Mouse (Mus musculus): ENCODE measurements around the gene Stk24. TPM values are rescaled to one million over a fixed set of nuclear protein-coding genes. Genes with fewer than 3 reads are reported as not detected.
A peak's percentile ranks its signal among the peaks of the same experiment; 100 is the strongest.

Gene Stk24
- polyA plus RNA-seq, 1 experiment: 37.2 TPM

DNA sequence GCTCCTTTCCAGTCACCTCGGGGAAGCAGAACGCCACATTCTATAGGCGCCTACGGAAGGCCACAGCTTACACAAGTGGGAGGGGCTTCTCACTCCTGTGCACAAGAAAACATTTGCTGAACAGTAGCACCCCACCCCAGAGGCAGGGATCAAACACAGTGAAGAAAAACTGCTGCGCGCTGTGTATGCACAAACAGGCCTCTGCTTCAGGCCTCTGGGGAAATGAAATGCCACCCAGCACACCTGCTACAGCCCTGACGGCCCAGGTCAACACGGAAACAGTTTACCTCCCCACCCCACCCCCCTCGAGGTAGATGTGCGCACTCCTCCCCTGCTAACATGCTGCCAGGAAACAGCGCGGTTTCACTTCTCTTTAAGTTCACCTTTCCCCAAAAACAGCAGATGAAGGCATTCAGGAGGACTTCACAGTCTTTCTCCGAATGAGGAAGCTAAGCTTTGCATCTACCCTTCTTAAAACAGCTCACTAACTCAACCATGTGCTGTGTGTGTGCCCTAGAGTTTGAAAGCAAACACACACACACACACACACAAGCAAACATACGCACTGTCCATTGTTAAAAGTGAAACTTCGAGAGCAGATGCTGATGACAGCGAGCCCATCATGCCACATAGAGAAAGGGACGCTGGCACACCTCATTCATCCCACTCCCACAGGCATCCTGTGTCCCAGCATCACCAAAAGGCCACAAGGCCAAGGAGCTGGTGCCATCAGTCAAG lies 13.7 kb downstream of the Stk24 start:
- TF ChIP-seq POLR2A (IDR thresholded peaks at IDR 0.05; ENCODE audit: borderline replicate concordance, insufficient read depth, low read length): no peak
- TF ChIP-seq CTCF (IDR thresholded peaks at IDR 0.05; ENCODE audit: borderline replicate concordance, insufficient read depth, low read depth, low read length): no peak
- H3K4me1 ChIP-seq (ENCODE audit: control insufficient read depth, insufficient read depth, low read length): peaks cover 13% of the 10 kb centered on the region
- no peak overlapping the region for H3K4me3 ChIP-seq (replicated peaks; ENCODE audit: insufficient read depth, low read depth, low read length)
- H3K27me3 ChIP-seq (ENCODE audit: control insufficient read depth, insufficient read depth, low read length): no peaks in the 10 kb centered on the region
- no peak overlapping the region for H3K27ac ChIP-seq (ENCODE audit: insufficient read depth, low read length)
- no peak for DNase-seq
- WGBS: 73% methylated on average over 17 of the region's 17 CpGs

DNA sequence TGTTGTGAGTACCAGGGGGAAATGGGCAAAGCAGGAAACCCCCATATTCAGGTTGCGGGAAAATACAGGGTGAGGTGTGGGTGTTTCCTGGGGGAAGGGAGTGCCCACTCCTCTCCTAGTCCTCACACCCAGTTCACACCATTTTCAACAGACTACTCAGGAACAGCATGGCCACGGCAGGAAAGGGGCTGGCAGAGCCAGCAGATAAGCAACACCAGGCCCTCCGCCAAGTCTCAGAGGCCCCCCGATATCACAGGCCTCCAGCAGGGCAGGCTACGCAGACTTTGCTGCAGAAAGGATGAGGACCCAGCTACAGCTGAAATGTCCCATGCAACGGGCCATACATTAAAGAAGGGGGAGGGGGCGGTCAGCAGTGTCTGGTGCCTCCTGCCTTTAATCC lies 14.4 kb downstream of the Stk24 start:
- peak in 1 of 2 experiments; percentile 17 for DNase-seq
- peaks cover 13% of the 10 kb centered on the region for H3K4me1 ChIP-seq (ENCODE audit: control insufficient read depth, insufficient read depth, low read length)
- H3K27ac ChIP-seq (ENCODE audit: insufficient read depth, low read length): no peak overlapping the region
- WGBS: 44% methylated on average over 7 of the region's 7 CpGs
- H3K4me3 ChIP-seq (replicated peaks; ENCODE audit: insufficient read depth, low read depth, low read length): no peak overlapping the region
- no peaks in the 10 kb centered on the region for H3K27me3 ChIP-seq (ENCODE audit: control insufficient read depth, insufficient read depth, low read length)
- no peak for TF ChIP-seq POLR2A (IDR thresholded peaks at IDR 0.05; ENCODE audit: borderline replicate concordance, insufficient read depth, low read length)

DNA sequence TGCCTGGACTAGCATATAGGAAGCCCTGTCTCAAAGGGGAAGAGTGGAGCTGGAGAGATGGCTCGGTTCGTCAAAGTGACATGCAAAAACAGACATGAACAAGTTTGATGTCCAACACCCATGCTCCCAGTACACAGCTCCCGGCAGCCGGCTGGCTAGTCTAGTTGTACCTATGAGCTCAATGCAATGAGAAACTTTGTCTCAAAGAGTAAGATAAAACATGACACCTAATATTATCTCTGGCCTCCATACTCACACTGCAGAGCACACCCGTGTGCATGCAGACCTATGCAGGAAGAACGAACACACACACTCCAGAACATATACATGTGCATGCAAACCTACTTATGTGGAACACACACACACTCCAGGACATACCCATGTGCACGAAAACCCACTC lies 15.5 kb downstream of the Stk24 start:
- H3K4me3 ChIP-seq (replicated peaks; ENCODE audit: insufficient read depth, low read depth, low read length): no peak overlapping the region
- H3K27ac ChIP-seq (ENCODE audit: insufficient read depth, low read length): no peak overlapping the region
- peaks cover 12% of the 10 kb centered on the region for H3K4me1 ChIP-seq (ENCODE audit: control insufficient read depth, insufficient read depth, low read length)
- WGBS: 98% methylated on average over 7 of the region's 7 CpGs
- DNase-seq: no peak
- no peak for TF ChIP-seq CTCF (IDR thresholded peaks at IDR 0.05; ENCODE audit: borderline replicate concordance, insufficient read depth, low read depth, low read length)
- TF ChIP-seq POLR2A (IDR thresholded peaks at IDR 0.05; ENCODE audit: borderline replicate concordance, insufficient read depth, low read length): no peak
- H3K27me3 ChIP-seq (ENCODE audit: control insufficient read depth, insufficient read depth, low read length): no peaks in the 10 kb centered on the region

DNA sequence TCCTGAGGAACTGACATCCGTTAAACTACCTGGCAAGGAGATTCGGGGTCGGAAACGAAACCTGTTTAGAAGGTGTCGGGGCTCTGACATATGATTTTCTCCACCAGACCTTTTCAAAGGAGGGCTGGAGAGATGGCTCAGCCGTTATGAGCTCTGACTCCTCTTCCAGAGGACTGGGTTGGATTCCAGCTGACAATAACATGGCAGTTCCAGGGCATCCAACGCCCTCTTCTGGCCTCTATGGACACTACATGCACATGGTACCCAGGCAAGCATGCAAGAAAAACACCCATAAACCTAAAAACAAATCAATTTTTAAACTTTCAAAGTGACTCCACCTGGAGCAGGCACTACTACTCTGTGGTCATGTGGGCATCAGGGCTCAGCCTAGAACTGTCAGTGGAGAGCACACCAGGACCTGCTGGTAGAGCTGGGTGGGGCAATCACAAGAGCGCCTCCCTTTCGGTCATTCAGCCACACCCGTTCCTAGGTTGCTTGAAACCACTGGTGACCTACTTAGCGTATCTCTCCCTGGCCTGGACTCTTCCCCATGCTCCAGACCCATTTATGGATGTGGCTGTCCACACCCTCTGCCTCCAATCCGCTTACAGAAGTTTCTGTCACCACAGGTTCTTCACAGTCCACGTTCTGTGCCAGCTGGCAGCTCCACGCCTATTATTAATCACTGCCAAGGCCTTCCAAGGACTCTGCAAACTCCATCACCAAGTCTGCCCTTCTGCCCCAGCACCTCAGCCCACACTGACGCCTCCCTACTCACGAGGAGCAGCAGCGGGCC lies 18.3 kb downstream of the Stk24 start:
- peaks cover 8% of the 10 kb centered on the region for H3K4me1 ChIP-seq (ENCODE audit: control insufficient read depth, insufficient read depth, low read length)
- peak; percentile 41 to 47 for DNase-seq
- no peaks in the 10 kb centered on the region for H3K27me3 ChIP-seq (ENCODE audit: control insufficient read depth, insufficient read depth, low read length)
- no peak overlapping the region for H3K27ac ChIP-seq (ENCODE audit: insufficient read depth, low read length)
- WGBS: 62% methylated on average over 17 of the region's 17 CpGs
- H3K4me3 ChIP-seq (replicated peaks; ENCODE audit: insufficient read depth, low read depth, low read length): no peak overlapping the region
- TF ChIP-seq CTCF (IDR thresholded peaks at IDR 0.05; ENCODE audit: borderline replicate concordance, insufficient read depth, low read depth, low read length) (0 out of 2 replicates have a peak, but pooled peaks have one; percentile 24), POLR2A (IDR thresholded peaks at IDR 0.05; ENCODE audit: borderline replicate concordance, insufficient read depth, low read length) (no peak)

DNA sequence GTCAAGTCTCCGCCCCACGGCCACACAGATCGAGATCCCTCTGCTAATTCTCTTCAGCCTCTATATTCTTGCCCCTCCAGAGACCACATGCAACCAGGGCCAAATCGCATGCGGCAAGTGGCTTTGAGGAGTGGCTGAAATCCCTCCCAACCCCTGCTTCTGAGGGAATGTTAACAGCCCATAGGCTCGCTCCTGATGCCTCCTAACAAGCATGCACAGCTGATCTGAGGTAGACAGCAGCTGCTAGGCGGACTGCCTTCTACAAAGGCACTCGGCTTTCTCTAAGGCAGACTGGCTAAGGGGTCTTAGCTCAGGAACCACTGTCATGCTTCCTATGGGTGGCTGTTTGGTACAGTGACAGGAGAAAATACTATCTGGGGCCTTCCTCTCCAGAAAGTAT lies 20.0 kb downstream of the Stk24 start:
- no peak for TF ChIP-seq POLR2A (IDR thresholded peaks at IDR 0.05; ENCODE audit: borderline replicate concordance, insufficient read depth, low read length)
- no peak for TF ChIP-seq CTCF (IDR thresholded peaks at IDR 0.05; ENCODE audit: borderline replicate concordance, insufficient read depth, low read depth, low read length)
- no peak for DNase-seq
- H3K4me3 ChIP-seq (replicated peaks; ENCODE audit: insufficient read depth, low read depth, low read length): no peak overlapping the region
- no peak overlapping the region for H3K27ac ChIP-seq (ENCODE audit: insufficient read depth, low read length)
- no peaks in the 10 kb centered on the region for H3K27me3 ChIP-seq (ENCODE audit: control insufficient read depth, insufficient read depth, low read length)
- WGBS: 77% methylated on average over 8 of the region's 8 CpGs
- H3K4me1 ChIP-seq (ENCODE audit: control insufficient read depth, insufficient read depth, low read length): peaks cover 10% of the 10 kb centered on the region

DNA sequence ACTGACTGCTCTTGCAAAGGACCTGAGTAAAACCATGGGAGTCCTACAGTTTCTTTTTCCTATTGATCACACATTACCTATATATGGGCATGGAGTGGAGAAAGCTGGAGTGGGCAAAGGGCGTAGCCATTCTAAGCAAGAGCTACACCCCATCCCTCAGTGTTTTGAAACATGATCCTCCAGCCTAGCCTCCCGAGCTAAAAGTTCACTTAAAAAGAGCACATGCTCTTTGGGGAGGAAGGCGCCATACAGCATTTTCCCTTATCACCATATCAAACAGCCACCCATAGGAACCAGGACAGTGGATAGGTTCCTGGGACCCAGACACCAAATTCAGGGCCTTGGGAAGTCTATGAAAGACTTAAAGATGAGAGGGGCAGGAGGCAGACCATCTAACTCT lies 20.8 kb downstream of the Stk24 start:
- no peak overlapping the region for H3K4me3 ChIP-seq (replicated peaks; ENCODE audit: insufficient read depth, low read depth, low read length)
- peaks cover 10% of the 10 kb centered on the region for H3K4me1 ChIP-seq (ENCODE audit: control insufficient read depth, insufficient read depth, low read length)
- no peaks in the 10 kb centered on the region for H3K27me3 ChIP-seq (ENCODE audit: control insufficient read depth, insufficient read depth, low read length)
- H3K27ac ChIP-seq (ENCODE audit: insufficient read depth, low read length): no peak overlapping the region
- 84% methylated on average over 3 of the region's 3 CpGs for WGBS
- TF ChIP-seq POLR2A (IDR thresholded peaks at IDR 0.05; ENCODE audit: borderline replicate concordance, insufficient read depth, low read length) (no peak), CTCF (IDR thresholded peaks at IDR 0.05; ENCODE audit: borderline replicate concordance, insufficient read depth, low read depth, low read length) (no peak)
- DNase-seq: no peak

DNA sequence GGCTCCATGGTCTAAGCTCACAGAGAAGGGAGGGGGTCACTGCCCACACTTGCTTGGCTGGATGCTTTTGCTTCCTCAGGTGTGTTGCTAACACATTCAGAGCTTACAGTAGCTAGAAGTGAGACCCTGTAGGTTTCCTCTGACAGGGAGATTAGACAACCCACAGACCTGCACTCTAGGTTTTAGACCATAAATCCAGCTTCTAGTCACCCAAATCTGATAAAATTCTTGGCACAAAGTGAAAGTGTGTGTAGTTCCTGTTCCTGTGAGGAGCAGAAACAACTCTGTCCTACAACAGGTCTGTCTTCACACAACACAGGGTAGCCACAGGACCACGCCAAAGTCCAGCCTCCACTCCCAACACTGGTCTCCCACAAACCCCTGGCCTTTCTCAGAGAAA lies 21.5 kb downstream of the Stk24 start:
- 92% methylated on average over 1 of the region's 1 CpGs for WGBS
- peaks cover 10% of the 10 kb centered on the region for H3K4me1 ChIP-seq (ENCODE audit: control insufficient read depth, insufficient read depth, low read length)
- no peak overlapping the region for H3K4me3 ChIP-seq (replicated peaks; ENCODE audit: insufficient read depth, low read depth, low read length)
- TF ChIP-seq CTCF (IDR thresholded peaks at IDR 0.05; ENCODE audit: borderline replicate concordance, insufficient read depth, low read depth, low read length) (no peak), POLR2A (IDR thresholded peaks at IDR 0.05; ENCODE audit: borderline replicate concordance, insufficient read depth, low read length) (no peak)
- no peak for DNase-seq
- H3K27me3 ChIP-seq (ENCODE audit: control insufficient read depth, insufficient read depth, low read length): no peaks in the 10 kb centered on the region
- H3K27ac ChIP-seq (ENCODE audit: insufficient read depth, low read length): no peak overlapping the region

Data from cerebellum, adult 2 months (tissue).